Mouse (Mus musculus): ENCODE data around the gene Hps6.

Hps6 gene

GRCm38 (mm10) chr19:46030196-46030983 lies 27.1 kb downstream of the Hps6 start:
- DNase-seq (ENCODE audit: low spot score): no peak

- no peak for DNase-seq (ENCODE audit: low spot score)
Measured at GRCm38 (mm10) chr19:46031689-46032432, 28.6 kb downstream of the Hps6 start.

GRCm38 (mm10) chr19:46032731-46033510 lies 29.6 kb downstream of the Hps6 start:
- no peak for DNase-seq (ENCODE audit: low spot score)

GRCm38 (mm10) chr19:46033911-46034310 lies 30.6 kb downstream of the Hps6 start:
- no peak for DNase-seq (ENCODE audit: low spot score)

- no peak for DNase-seq (ENCODE audit: low spot score)
Measured at GRCm38 (mm10) chr19:46035971-46036370, 32.7 kb downstream of the Hps6 start.

GRCm38 (mm10) chr19:46036477-46037242 lies 33.4 kb downstream of the Hps6 start:
- peak; percentile 51 for DNase-seq (ENCODE audit: low spot score)

- DNase-seq (ENCODE audit: low spot score): no peak
Measured at GRCm38 (mm10) chr19:46037243-46037924, 34.1 kb downstream of the Hps6 start.

- no peak for DNase-seq (ENCODE audit: low spot score)
Measured at GRCm38 (mm10) chr19:46037925-46038850, 34.9 kb downstream of the Hps6 start.

GRCm38 (mm10) chr19:46038851-46039260 lies 35.5 kb downstream of the Hps6 start:
- DNase-seq (ENCODE audit: low spot score): no peak

- DNase-seq (ENCODE audit: low spot score): peak; percentile 94
Measured at GRCm38 (mm10) chr19:46039478-46039877, 36.2 kb downstream of the Hps6 start.

GRCm38 (mm10) chr19:46040149-46040902 lies 37.0 kb downstream of the Hps6 start:
- DNase-seq (ENCODE audit: low spot score): no peak

- DNase-seq (ENCODE audit: low spot score): no peak
Measured at GRCm38 (mm10) chr19:46041299-46041932, 38.1 kb downstream of the Hps6 start.

- DNase-seq (ENCODE audit: low spot score): peak; percentile 91
Measured at GRCm38 (mm10) chr19:46041933-46042475, 38.7 kb downstream of the Hps6 start.

- peak; percentile 68 for DNase-seq (ENCODE audit: low spot score)
Measured at GRCm38 (mm10) chr19:46042476-46043011, 39.2 kb downstream of the Hps6 start.

- no peak for DNase-seq (ENCODE audit: low spot score)
Measured at GRCm38 (mm10) chr19:46043380-46043779, 40.1 kb downstream of the Hps6 start.

- DNase-seq (ENCODE audit: low spot score): peak; percentile 47
Measured at GRCm38 (mm10) chr19:46044271-46044992, 41.1 kb downstream of the Hps6 start, which contains the start of gene Pprc1. TSS of gene Pprc1 (plus strand) at chr19:46044886.

GRCm38 (mm10) chr19:46044993-46045695 lies 41.8 kb downstream of the Hps6 start, which contains the start of gene Ldb1:
TSS of gene Ldb1 (minus strand) at chr19:46045214.
- DNase-seq (ENCODE audit: low spot score): peak; percentile 86

Data from retina, embryonic 14.5 days (tissue).